Mouse (Mus musculus): ENCODE results near the gene Lsamp.

DNA sequence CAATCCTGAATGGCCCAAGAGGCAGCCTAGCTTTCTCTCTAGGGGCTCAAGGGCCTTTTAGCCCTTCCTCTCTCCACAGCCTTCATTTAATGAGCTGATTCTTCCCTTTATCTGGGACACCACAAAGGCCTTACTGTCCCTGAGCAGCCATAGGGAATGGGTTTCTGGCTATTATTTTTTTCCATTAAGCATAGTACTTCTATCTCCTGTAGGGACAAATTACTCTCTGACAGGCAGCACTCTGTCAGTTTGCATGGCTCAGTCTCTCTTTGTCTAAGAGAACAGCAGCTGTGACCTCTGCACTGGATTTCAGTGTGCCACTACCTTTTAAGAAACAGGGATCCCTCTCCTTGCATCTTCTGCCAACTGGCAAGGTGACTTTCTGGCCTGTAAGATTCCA is 1251.7 kb downstream of the Lsamp start:
- no peak for TF ChIP-seq CTCF (IDR thresholded peaks at IDR 0.05; ENCODE audit: low read depth, low read length)
- TF ChIP-seq POLR2A (IDR thresholded peaks at IDR 0.05; ENCODE audit: extremely low read depth, insufficient read depth, low read length): no peak
